Mouse (Mus musculus): ENCODE measurements around the gene Cobll1.

DNA sequence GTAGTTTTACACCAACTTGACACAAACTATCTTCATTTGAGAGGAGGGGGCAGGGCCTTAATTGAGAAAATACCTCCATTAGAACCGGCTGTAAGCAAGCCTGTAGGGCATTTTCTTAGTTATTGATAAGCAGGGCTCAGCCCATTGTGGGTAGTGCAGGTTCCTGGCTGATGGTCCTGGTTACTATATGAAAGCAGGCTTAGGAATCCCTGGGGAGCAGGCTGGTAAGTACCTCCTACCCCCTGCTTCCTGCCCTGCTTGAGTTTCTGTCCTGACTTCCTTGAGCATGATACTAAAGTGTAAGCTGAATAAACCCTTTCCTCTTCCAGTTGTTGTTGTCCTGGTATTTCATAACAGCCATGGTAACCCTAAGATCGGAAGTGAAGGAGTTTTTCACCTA, 34.7 kb upstream of the Cobll1 start:
- TF ChIP-seq CTCF (IDR thresholded peaks at IDR 0.05; ENCODE audit: low read depth, low read length) (no peak), POLR2A (IDR thresholded peaks at IDR 0.05; ENCODE audit: extremely low read depth, insufficient read depth, low read length) (no peak)

Measured in liver, adult 2 months (tissue).